Mouse (Mus musculus) urinary bladder, postnatal 10 days (tissue): ENCODE results near the gene Cyp4f18.
"Not testable (repeated sequence)": the region's sequence is repeated elsewhere in the genome, so short reads cannot be mapped to it uniquely, and the experiment has no call there.

Experiments used
- DNase-seq: peaks from one replicate; pipeline ENCODE4 v3.0.0; 2022; ENCODE audit warnings: low spot score

Gene Cyp4f18

GRCm38 (mm10) chr8:72009473-72009872, at the start of gene Cyp4f18:
Gene Cyp4f18, minus strand, starts transcription at chr8:72009626.
- no peak for DNase-seq

DNA sequence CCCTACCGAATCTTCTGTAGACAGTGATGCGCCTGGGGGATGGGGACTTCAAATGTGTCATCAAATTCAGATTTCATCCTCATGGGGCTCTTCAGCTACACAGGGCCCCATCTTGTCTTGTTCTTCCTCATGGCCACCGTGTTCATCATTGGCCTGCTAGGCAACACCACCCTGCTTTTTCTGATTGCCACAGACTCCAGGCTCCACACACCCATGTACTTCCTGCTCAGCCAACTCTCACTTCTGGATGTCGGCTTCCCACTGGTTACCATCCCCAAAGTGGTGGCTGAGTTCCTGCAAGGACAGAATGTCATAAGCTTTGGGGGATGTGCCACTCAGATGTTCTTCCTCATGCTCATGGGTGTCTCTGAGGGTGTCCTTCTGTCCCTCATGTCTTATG, 48.2 kb upstream of the Cyp4f18 start:
- not testable (repeated sequence) for DNase-seq

GRCm38 (mm10) chr8:72054633-72055032, 45.2 kb upstream of the Cyp4f18 start:
- not testable (repeated sequence) for DNase-seq

DNA sequence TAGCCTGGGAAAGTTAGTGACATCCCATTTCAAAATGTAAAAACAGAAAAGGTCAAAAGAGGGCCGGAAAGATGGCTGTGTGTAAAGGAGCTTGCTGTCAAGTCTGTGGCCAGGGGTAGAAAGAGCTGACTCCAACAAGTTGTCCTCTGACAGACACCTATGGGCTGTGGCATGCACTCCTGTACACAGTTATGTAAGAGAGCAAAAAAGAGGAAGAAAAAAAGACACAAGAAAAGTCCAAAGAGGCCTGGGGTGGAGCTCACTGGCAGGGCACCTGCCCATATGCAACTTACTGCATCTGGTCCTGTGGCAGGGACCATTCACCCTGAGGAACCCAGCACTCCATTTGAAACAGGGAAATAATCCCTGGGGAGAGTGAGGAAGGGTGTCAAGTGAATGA, 33.1 kb upstream of the Cyp4f18 start:
- DNase-seq: no peak

DNA sequence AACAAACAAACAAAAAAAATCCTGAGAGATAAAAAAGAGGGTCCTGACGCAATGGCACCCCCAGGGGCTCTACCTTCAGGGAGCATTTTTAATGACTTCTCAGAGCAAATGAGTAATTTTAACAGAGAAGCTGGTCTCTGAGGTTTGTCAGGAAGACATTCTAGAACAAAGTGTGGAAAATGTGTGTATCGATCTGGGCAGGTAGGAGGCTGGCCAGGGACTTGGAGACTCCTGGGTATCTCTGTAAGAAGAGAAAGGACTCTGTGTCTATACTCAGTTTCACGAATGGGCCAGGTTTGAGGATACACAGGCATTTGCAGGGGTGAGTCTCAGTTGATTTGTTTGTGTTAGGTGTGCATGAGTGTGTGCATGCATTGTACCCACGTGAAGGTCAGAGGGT, 31.5 kb upstream of the Cyp4f18 start, which contains the start of gene Olfr372:
Gene Olfr372, plus strand, starts transcription at position 301 of the 400 bp plus-strand sequence.
- DNase-seq: not testable (repeated sequence)

DNA sequence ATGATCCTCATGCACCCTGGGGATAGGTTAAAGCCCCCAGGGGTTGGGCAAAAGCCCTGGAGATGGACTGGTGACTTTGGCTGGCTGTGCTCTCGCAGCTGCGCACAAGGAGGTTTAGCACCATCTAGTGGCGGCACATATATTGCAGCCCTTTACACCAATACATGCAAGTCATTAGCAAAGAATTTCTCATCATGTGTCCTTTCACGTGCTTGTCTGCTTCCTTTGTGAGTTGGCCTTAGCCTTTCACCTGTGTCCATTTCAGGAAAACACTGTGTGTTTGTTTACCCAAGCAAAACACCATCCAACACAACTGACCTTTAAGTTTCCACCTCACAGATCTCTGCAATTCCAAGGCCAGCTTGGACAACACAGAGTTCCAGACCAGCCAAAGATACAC, 23.5 kb upstream of the Cyp4f18 start:
- not testable (repeated sequence) for DNase-seq

DNA sequence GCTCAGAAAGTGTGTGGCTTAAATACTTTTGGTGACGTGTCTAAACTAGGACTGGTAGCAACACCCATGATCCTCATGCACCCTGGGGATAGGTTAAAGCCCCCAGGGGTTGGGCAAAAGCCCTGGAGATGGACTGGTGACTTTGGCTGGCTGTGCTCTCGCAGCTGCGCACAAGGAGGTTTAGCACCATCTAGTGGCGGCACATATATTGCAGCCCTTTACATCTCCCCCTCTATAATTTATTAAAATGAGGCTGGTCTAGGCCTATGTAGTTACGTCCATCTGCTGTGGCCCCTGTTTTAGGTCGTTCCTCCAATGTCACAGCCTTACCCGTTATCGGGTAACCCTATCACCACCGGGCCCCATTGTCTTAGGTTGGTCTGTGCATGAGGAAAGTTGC, 15.5 kb upstream of the Cyp4f18 start:
- DNase-seq: not testable (repeated sequence)

DNA sequence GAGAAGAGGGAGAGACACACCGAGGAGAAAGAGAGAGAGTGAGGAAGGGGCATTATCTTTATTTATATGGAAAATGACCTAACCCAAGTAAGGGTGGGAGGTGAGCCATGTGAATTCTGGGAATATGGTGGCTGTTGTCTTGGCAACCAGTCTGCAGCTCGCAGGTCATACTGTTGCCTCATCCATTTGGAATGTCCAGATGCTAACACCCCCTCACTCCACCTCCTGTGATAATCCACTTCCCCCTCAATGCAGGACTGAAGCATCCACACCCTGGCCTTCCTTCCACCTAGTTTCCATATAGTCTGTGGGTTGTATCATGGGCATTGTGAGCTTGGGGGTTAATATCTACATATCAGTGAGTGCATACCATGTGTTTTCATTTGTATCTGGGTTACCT, 10.4 kb upstream of the Cyp4f18 start:
- DNase-seq: no peak

DNA sequence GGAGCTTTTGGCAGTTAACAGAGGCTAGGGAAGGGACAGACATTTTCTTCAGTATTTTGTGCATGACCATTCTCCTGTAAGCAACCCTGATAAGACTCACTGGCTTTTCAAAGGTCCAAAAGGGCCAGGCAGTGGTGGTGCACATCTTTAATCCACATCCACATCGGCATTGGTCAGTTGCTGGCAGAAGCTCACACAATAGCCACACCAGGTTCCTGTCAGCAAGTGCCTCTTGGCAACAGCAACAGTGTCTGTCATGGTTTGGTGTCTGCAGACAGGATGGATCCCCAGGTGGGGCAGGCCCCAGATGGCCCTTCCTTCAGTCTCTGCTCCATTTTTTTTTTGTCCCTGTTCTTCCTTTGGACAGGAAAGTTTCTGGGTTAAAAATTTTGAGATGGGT, 9.6 kb upstream of the Cyp4f18 start:
- DNase-seq: not testable (repeated sequence)

- no peak for DNase-seq
Measured at GRCm38 (mm10) chr8:72018141-72018540, 8.7 kb upstream of the Cyp4f18 start.

DNA sequence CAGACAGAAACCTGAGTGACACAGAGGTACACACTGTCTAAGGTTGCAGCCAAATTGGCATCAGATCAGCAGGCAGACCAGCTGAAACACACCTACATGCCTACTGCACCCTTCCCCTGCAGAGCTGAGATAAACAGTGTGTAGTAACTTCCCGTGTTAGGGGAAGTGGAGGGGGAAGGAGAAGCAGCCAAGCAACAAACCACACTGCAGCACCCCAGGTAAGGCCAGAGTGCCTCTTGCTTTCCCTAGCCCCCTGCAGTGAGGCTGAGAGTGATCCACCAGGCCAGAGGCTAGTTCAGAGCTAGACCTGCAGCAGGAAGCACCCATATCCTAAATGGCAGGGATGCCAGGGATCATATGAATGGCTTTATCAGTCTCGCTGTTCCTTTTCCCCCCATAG, 7.9 kb upstream of the Cyp4f18 start:
- DNase-seq: not testable (repeated sequence)

GRCm38 (mm10) chr8:72013506-72014228, 4.2 kb upstream of the Cyp4f18 start:
- not testable (repeated sequence) for DNase-seq

GRCm38 (mm10) chr8:72008134-72008641, 1.2 kb downstream of the Cyp4f18 start:
- DNase-seq: no peak

DNA sequence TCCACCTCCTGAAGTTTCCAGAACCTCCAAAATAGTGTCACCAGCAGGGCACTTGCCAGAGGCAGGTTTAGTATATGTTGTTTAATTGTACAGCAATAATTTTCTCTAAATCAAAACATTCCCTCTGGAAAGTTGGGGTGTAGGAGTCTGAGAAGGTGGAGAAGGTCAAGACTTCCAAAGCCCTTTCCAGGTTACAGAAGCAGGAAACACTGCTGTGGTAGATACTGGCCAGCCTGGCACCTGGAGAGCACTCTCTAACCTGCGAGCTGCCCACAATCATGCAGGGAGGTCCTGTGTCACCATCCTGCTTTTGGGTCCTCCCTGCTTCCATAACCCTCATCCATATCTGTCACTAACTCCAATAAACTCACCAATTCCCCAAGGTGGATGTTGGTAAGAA, 2.7 kb downstream of the Cyp4f18 start:
- no peak for DNase-seq

GRCm38 (mm10) chr8:72005912-72006311, 3.5 kb downstream of the Cyp4f18 start:
- no peak for DNase-seq

DNA sequence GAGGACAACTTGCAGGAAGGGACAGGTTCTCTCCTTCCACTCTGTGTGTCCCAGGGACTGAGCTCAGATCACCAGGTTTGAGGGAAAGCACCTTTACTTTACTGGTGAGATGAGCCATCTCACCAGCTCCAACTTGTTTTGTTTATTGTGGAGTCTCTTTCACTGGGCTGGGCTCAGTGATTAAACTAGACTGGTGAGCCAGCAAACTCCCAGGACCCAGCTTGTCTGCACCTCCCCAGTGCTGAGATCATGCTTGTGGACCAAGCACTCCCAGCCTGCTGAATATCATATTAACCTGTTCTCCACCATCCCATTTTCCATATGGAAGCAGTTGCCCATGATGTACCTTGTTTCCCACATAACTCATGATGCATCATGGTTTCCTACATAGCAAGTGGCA, 6.5 kb downstream of the Cyp4f18 start:
- DNase-seq: no peak

DNA sequence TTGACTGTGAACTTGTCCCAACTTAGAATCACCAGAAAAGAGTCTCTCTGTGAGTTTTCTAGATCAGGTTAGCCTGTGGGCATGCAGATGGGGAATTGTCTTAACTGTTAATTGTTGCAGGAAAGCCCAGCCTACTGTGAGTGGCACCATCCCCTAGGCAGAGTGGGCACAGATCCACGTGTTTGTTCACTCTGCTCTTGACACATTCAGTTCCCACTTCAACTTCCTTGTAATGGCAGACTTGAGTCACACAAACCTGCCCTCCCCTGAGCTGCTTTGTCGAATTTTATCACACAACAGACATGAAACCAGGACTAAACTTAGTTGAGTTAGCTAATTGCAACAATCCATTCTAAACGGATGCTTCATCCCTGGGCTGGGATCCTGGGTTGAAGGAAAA, 9.2 kb downstream of the Cyp4f18 start:
- no peak for DNase-seq

- DNase-seq: no peak
Measured at GRCm38 (mm10) chr8:71999434-71999833, 10.0 kb downstream of the Cyp4f18 start.

- DNase-seq: no peak
Measured at GRCm38 (mm10) chr8:71988867-71989599, 20.4 kb downstream of the Cyp4f18 start.

GRCm38 (mm10) chr8:71988110-71988866, 21.1 kb downstream of the Cyp4f18 start:
- DNase-seq: no peak

DNA sequence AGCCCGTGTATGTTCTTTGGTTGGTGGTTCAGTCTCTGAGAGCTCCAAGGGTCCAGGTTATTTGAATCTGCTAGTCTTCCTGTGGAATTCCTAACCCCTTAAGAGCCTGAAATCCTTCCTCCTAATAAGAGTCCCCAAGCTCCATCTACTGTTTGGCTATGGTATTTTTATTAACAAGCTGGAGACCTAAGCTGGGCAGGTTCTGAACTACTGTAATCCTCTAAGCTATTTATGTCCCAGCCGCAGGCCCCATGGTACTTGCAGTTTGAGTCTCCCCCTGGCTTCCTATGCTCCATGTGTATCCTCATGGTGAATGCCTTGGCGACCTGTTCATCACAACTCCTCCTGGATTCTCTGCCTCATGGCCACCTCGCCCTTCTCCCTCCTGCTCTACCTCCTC, 24.8 kb downstream of the Cyp4f18 start:
- DNase-seq: no peak

DNA sequence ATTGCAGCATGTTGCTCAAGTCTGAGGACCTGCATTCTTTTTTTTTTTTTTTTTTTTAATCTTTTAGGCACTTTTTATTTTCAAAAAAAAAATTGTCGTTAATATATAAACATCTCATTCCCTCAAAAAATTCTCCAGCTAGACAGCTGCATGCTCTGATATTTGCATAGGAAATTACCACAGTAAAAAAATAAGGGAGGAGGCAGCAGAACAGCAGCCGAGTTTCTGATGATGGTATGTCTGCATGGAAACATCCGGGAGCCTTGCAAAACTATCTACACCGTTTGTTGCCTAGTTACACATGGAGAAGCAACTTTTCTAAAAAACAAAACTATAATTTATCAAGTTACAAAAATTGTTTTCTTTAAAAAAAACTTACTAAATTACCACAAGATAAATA, 28.0 kb downstream of the Cyp4f18 start:
- DNase-seq: no peak
